Mouse (Mus musculus): ENCODE data around the gene Ulk3.

The Ulk3 gene

GRCm38 (mm10) chr9:57589224-57590126 lies at the start of gene Ulk3:
TSS of gene Ulk3 (plus strand) at chr9:57589452.
- peak; percentile 83 to 87 for DNase-seq

DNA sequence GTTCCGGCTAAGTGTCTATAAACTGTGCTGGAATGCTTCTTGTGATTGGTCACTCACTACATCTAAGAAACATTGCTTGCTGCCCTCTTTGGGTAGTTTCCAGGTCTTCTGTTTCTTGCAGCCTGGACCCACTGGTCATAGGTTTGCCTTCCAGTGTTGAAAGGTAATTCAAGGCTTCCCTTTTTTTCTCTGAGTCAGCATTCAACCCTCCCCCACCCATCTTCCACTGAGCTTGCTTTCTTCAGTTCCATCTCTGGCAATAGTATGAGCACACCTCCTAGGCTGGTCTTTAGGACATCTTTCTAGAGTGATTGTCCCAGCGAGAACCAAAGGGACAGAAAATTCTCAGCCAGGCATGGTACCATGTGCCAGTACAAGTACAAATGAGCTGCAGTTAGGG lies 49.7 kb upstream of the Ulk3 start:
- no peak for DNase-seq

DNA sequence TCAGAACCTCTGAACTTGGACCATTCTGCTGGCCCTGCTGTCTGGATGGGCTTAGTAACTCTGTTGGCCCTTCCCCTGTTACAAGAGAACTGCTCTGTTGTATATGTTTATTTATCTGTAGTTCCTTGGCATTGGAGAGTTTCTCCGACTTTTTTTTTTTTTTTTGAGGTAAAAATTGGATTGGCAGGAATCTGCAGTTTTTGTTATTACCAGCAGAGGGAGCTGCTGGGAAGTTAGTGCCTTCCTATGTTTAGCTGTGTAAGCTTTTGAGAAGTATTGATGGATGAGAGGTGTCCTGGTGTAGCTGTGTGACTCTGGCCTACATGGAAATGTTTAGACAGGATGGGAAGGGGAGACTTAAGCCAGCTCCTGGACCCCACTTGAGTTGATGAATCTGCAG lies 47.9 kb upstream of the Ulk3 start:
- peak in 1 of 2 experiments; percentile 33 for DNase-seq

GRCm38 (mm10) chr9:57543951-57544350 lies 45.3 kb upstream of the Ulk3 start:
- DNase-seq: no peak

- no peak for DNase-seq
These were observed 42.0 kb upstream of the Ulk3 start for GRCm38 (mm10) chr9:57547287-57547686.

DNA sequence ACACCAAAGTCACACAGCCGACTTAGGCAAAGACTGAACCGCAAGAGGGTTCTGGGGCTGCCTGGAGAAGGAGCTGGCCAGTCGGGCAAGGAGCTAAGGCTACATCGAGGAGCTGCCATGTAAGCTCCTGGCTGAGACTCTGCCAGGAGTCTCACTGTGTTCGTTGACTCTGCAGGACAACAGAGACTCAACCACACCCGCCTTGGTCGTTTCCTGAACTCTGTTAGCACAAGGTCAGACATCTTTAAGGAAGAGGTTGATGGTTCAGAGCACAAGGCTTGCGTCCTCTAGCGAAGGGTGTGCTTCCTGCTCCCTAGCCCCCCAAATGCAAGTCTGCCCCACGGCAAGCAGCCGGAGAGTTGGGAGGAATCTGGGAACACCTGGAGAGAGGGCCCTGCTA lies 41.4 kb upstream of the Ulk3 start:
- no peak for DNase-seq

DNA sequence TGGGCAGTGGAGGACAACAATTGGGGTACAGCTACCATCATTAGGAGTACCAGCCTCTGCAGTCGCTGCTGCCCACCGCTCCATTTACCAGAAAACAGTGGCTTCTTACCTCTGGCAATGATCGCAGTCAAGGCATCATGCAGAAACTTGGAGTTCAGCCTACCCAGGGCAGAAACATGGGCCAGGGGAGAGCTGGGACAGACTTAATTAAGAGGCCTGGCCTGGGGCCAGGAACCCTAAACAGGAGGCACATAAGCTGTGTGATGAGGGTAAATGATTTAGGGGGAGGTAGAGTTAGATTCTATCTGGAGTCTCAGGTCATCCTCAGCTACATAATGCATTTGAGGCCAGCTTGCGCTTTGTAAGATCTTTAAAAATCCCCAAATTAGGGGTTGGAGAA lies 40.1 kb upstream of the Ulk3 start:
- no peak for DNase-seq

DNA sequence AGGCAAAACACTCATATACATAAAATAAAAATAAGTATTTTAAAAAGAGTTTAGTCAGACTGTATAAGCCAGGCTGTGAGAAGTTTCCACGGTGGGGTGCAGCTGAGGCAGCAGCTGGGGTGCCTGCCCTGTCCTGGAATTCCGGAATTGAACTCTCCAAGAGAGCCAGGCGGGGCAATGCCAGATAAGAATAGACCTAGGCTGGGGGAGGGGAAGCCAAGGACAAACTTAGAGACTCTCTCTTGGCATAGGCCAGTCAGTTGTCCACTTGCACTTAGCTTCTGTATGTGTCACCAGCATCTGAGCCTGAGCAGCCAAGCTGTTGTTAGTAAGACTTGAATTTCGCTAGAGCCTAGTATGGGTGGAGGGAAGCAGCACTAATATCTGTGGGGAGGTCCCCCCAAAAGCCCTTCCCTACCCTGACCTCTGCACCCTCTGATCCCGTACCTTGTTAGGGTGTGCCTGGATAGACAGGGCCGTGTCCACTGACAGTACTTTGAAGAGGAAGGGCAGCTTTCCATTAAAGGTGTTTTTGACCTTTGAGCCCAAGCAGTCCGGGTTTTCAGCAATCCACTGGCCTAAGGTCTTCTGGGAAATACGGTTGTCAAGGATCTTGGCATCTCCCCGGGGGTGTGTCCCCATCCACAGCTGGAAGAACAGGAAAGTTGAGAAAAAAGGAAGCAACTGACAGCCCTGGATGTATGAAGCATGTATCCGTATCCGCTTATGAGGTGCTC lies 39.0 kb upstream of the Ulk3 start:
- no peak for DNase-seq

GRCm38 (mm10) chr9:57552139-57552887 lies 36.9 kb upstream of the Ulk3 start, which contains the start of gene Mpi:
TSS of gene Mpi (minus strand) at chr9:57552763.
- peak in 1 of 2 experiments; percentile 63 for DNase-seq

GRCm38 (mm10) chr9:57553119-57553518 lies 36.1 kb upstream of the Ulk3 start:
- DNase-seq: no peak

GRCm38 (mm10) chr9:57554753-57555152 lies 34.5 kb upstream of the Ulk3 start:
- DNase-seq: no peak

DNA sequence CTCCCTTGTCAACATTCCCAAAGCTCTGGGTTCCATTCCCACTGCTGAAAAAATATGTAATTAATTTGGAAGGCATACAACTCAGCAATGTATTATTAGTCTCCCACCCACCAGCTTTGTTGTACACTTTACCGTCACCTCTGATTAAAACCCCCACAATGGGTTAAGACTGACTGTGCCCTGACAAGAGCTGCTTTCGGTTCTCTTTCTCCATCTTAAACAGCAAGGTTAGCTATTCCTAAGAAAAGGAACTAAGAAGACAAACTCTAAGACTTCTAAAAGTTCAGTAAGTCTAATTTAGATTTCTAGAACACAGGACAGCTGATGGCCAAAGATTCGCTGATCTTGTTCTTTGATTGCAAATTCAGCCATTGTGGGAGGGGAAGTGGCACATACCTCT lies 32.0 kb upstream of the Ulk3 start:
- no peak for DNase-seq

DNA sequence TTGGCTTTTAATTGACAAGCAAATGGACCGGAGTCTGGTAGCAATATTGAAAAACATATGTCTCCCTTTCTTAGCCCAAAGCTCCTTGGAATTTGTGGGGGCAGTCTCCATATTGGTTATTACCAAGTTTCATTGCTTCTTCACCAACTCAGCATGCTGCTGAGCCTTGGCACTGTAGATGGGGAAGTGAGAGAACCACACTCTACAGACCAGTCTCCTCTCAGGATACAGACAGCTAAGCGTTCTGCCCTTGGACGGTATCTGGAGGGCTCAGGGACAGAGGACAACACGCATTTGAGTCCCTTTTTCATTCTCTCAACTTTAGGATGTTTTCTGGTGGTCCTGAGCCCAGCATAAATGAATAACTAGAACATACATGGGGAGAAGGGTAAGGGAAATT lies 30.6 kb upstream of the Ulk3 start:
- no peak for DNase-seq

DNA sequence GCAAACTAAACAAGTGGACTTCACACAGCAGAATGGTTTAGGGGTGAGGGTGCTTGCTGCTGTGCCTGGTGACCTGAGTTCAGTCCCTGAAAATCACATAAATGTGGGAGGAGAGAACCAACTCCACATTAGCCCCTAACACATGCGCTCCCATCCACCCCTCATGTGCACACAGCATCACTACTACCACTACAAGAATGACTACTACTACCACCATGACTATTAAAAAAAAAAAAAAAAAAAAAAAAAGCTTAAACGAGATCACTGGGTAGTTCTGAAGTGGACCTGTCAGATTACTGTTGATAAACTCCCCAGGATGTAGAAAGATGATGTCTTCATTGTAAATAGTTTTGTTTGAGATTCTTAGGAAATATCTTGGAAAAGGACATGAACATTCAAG lies 29.7 kb upstream of the Ulk3 start:
- DNase-seq: no peak

GRCm38 (mm10) chr9:57560263-57560662 lies 29.0 kb upstream of the Ulk3 start:
- DNase-seq: no peak

DNA sequence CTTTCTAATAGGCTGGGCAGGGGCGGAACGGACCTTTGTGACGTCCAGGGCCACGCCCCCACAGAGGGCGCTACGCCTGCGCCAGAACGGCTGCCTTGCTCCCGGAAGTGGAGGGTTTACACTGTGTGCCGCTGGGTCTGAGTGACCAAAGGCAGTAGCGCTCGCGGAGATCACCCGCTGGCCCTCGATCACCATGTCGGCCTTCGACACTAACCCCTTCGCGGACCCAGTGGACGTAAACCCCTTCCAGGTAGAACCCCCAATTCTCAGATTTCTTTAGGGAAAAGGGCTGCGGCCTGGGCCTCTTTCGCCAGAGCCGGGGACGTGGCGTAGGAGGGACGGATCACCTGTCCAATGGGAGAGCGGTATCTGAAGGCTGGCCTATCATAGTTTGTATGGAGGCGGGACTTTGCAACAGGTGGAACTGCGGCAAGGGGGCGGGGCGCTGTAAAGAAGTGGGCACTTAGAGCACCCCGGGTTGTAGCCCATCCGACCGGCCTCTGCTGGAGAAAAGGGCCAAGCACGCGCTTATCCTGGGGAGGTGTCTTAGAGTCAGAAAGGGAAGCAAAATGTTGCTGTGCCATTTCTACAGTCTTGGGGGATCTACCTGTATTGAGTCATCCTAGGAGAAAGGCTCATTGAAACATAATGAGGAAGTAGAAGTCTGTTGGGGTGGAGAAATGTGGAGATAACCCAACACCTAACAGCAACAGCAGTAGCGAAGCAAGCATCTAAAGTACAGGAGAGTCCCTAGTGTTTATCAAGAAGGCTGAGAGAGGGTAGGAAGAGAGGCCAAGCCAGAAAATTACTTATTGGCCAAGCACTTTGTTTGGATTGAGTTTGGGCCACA lies 28.2 kb upstream of the Ulk3 start, which contains the start of gene Scamp2:
Gene Scamp2, plus strand, starts transcription at position 83 of the 850 bp plus-strand sequence.
- peak; percentile 89 to 95 for DNase-seq

- peak in 1 of 2 experiments; percentile 28 for DNase-seq
These were observed 27.5 kb upstream of the Ulk3 start for GRCm38 (mm10) chr9:57561711-57562099.

DNA sequence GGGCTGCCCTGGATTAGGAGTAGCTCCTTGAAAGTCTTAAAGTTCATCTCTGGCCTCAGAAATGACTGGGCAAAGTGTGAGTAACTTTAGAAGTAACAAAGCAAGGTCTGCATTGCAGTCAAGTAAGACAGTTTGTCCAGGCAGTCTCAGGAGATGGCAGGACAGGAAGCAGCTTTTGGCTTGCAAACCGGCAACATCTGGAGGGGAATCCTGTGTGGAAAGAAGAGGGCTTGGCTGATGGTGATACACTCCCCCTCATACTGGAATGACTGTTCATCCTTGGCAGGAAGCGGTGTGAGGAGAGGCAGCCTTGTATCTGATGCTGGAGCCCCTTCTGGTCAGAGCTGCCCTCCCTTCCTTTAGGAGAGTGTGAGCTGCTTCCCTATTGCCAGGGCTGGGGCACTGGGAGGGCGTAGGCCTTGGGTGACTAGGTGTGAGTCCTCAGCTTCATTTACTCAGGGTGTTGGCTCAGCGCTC lies 26.3 kb upstream of the Ulk3 start:
- DNase-seq: no peak

- no peak for DNase-seq
These were observed 24.6 kb upstream of the Ulk3 start for GRCm38 (mm10) chr9:57564609-57565008.

DNA sequence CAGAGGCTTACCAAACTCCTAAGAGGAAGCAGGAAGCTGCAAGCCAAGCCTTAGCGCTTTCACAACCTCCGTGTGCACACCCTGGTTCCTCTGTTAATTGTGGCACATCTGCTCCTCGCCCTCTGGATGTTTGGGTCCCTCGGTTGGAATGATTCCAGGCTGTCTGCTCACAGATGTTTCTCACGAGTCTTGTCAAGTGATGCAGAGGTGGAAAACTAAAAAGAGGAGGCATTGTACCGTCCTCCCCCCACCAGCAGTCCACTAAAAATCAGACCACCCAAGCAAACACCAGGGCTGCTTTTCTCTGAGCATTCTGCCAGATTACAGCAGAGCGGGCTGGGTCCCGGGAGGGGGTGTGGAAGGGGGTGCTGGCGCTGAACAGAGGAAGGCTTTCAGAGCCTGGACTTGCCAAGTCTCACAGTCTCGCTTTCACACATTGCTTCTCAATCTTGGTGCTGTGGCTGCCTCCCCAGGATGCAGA lies 23.5 kb upstream of the Ulk3 start:
- no peak for DNase-seq

GRCm38 (mm10) chr9:57566846-57567245 lies 22.4 kb upstream of the Ulk3 start:
- DNase-seq: no peak

DNA sequence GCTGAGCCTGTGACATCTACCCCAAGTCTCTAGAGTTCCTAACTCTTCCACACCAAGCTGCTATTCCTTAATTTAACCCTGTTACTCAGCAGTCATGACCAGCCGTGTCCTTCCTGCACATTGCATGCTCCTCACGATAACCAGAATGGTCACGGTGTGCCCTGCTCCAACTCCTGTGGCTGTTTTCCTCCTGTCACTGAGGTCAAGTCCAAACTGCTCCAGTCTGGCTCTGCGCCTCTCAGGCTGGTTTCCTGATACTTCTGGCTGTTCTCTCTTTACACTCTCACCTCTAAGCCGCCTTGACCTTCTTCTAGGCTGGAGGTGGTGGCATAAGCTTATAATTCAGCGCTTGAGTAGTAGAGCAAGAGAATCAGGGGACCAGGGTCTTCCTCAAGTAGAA lies 20.8 kb upstream of the Ulk3 start:
- DNase-seq: no peak

All from spleen, adult 18-20 months (tissue).